Mouse (Mus musculus): Measurements from ENCODE around the gene Diras2. TPM values are rescaled to one million over a fixed set of nuclear protein-coding genes. Genes with fewer than 3 reads are reported as not detected.

Diras2 gene
- total RNA-seq, 1 experiment, result 0.76 TPM

- H3K4me3 ChIP-seq (ENCODE audit: insufficient read depth in 1 of 2, low read depth in 1 of 2, low read length in 2 of 2, poor library complexity in 1 of 2, severe bottlenecking in 1 of 2), result no peak overlapping the region
- no peaks in the 10 kb centered on the region for H3K36me3 ChIP-seq (ENCODE audit: control insufficient read depth, insufficient read depth, low read length, poor library complexity, severe bottlenecking)
- no peak for DNase-seq (ENCODE audit: low read depth, low spot score)
- H3K9me3 ChIP-seq (ENCODE audit: control insufficient read depth, insufficient read depth, low read depth, low read length), result no peaks in the 10 kb centered on the region
- H3K4me1 ChIP-seq (ENCODE audit: control insufficient read depth in 2 of 2, insufficient read depth in 2 of 2, low read length in 2 of 2, poor library complexity in 1 of 2), result peaks cover 0 to 5% of the 10 kb centered on the region in 2 experiments; a peak in 3 of 4 replicates
- no peak overlapping the region for H3K9ac ChIP-seq (ENCODE audit: insufficient read depth, low read depth, low read length, poor library complexity, severe bottlenecking)
- H3K27ac ChIP-seq (ENCODE audit: insufficient read depth, low read depth, low read length, poor library complexity, severe bottlenecking), result no peak overlapping the region
- in situ Hi-C loops (cut with MboI; ENCODE audit: low sequenced_read_pairs in 2 of 2, unreplicated experiment in 2 of 2), result no loop called here
- TF ChIP-seq ZC3H11A (IDR thresholded peaks at IDR 0.05; ENCODE audit: borderline replicate concordance, low read depth, low read length) (no peak), CHD2 (IDR thresholded peaks at IDR 0.05; ENCODE audit: low read depth, low read length) (no peak), HCFC1 (IDR thresholded peaks at IDR 0.05; ENCODE audit: borderline replicate concordance, insufficient read depth, low read length) (no peak), MAFK (IDR thresholded peaks at IDR 0.05; ENCODE audit: insufficient read depth, low read depth, low read length) (no peak)
Observed at GRCm38 (mm10) chr13:52454708-52455250, 76.3 kb downstream of the Diras2 start.

Other genes with a start within 250 kb of the Diras2 start
- 13.3 and 22.3 TPM in 2 replicates for gene Syk, start 51.9 kb upstream of the Diras2 start, total RNA-seq (2012; rRNA removed)

Measured in ES-E14 (cell line).